Mouse (Mus musculus) thymus, adult 2 months (tissue): Measurements from ENCODE around the gene Emc8.

Source experiments
- CTCF ChIP-seq: fragments of 200-500 bp; IDR thresholded peaks from 2 replicates; pipeline ENCODE4 v1.5.1; 2012; ENCODE audit warnings: mild to moderate bottlenecking, control low read depth, low read length, moderate library complexity, borderline replicate concordance; ENCODE audit not compliant: control insufficient read depth, poor library complexity, insufficient read depth; ENCODE audit errors: extremely low read depth
- POLR2A ChIP-seq: fragments of 200-500 bp; IDR thresholded peaks from 2 replicates; pipeline ENCODE4 v1.6.1; 2012; ENCODE audit warnings: mild to moderate bottlenecking, low read length, control low read depth, moderate library complexity; ENCODE audit not compliant: control insufficient read depth, poor library complexity, insufficient read depth; ENCODE audit errors: extremely low read depth

GRCm38 (mm10) chr8:120618110-120618509 is 50.3 kb downstream of the Emc8 start:
- peak; percentile 81 for TF ChIP-seq CTCF
- TF ChIP-seq POLR2A: no peak
